Mouse (Mus musculus): Measurements from ENCODE around the gene Mnt. TPM values are rescaled to one million over a fixed set of nuclear protein-coding genes. Genes with fewer than 3 reads are reported as not detected.

Mnt gene
- polyA plus RNA-seq, 1 experiment from 2014 or later = 4.7 TPM

Small RNAs within 50 kb of the gene (microRNA-seq; reads per million reads assigned to microRNA genes)
- not detected for gene Mir6926

Other genes starting within 250 kb of the Mnt start
- gene Rap1gap2, start 220.0 kb upstream of the Mnt start, polyA plus RNA-seq (2016; fragmentation: Nextera tagmentation; extraction: Ambion mirVana) = 0.66 and 0.75 TPM in 2 replicates
- gene Ccdc92b, start 211.3 kb upstream of the Mnt start, polyA plus RNA-seq (2016; fragmentation: Nextera tagmentation; extraction: Ambion mirVana) = 0.41 and 0.72 TPM in 2 replicates
- gene Cluh, start 181.4 kb upstream of the Mnt start, polyA plus RNA-seq (2016; fragmentation: Nextera tagmentation; extraction: Ambion mirVana) = 29.0 and 31.2 TPM in 2 replicates
- 45.1 and 48.5 TPM in 2 replicates for gene Pafah1b1, start 106.2 kb upstream of the Mnt start, polyA plus RNA-seq (2016; fragmentation: Nextera tagmentation; extraction: Ambion mirVana)
- 71.6 and 73.4 TPM in 2 replicates for gene Mettl16, start 60.1 kb upstream of the Mnt start, polyA plus RNA-seq (2016; fragmentation: Nextera tagmentation; extraction: Ambion mirVana)
- 6.5 and 6.8 TPM in 2 replicates for gene Sgsm2, start 66.1 kb downstream of the Mnt start, polyA plus RNA-seq (2016; fragmentation: Nextera tagmentation; extraction: Ambion mirVana)
- gene Tsr1, start 67.2 kb downstream of the Mnt start, polyA plus RNA-seq (2016; fragmentation: Nextera tagmentation; extraction: Ambion mirVana) = 63.0 and 66.1 TPM in 2 replicates
- gene Smg6, start 94.9 kb downstream of the Mnt start, polyA plus RNA-seq (2016; fragmentation: Nextera tagmentation; extraction: Ambion mirVana) = 18.3 and 18.5 TPM in 2 replicates
- gene Srr, start 95.0 kb downstream of the Mnt start, polyA plus RNA-seq (2016; fragmentation: Nextera tagmentation; extraction: Ambion mirVana) = 15.6 and 16.7 TPM in 2 replicates

Measured in forebrain, embryonic 10.5 days (tissue).